Mouse (Mus musculus) effector memory CD4-positive, alpha-beta T cell, adult 7 months (primary cell): Measurements from ENCODE around the gene Tinagl1. TPM values are rescaled to one million over a fixed set of nuclear protein-coding genes. Genes with fewer than 3 reads are reported as not detected.

Experiments used
- polyA plus RNA-seq: library from polyadenylated mRNA; unstranded; fragments of 100-300 nt; shearing (Covaris generic); gene quantifications from one replicate; pipeline ENCODE4 v1.2.1, GENCODE M21; 2017

The Tinagl1 gene
- polyA plus RNA-seq, result not detected

DNA sequence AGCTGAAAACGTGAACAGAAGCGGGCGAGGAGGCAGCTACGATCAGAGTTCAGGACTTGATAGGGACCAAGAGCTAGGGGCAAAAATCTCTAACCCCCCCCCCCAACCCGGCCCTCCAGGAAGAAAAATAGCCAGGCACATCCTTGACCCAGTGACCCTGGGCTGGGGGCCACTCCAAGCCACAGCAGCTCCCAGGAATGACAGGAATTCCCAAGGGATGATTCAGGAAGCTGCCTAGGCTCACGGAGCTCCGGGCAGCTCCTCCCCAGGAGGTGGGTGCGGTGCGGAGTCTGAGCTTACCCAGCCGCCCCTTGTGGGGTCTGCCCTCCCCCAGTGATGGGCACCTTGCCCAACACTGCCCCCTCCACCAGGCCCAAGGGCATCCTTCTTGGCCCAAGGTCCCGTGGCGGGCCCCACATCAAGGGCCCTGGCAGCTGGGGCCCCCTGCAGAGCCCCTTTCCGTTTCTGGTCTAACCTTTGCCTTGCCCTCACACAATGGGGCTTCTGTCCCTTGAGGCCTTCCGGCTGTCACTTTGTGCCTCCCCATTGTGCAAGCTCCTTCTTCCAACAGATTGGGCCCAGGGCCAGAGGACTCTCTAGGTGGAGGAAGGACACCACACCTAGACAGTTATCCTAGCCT lies at the start of gene Tinagl1:
Gene Tinagl1 (minus strand): TSS at position 51 of the 640 bp plus-strand sequence.

DNA sequence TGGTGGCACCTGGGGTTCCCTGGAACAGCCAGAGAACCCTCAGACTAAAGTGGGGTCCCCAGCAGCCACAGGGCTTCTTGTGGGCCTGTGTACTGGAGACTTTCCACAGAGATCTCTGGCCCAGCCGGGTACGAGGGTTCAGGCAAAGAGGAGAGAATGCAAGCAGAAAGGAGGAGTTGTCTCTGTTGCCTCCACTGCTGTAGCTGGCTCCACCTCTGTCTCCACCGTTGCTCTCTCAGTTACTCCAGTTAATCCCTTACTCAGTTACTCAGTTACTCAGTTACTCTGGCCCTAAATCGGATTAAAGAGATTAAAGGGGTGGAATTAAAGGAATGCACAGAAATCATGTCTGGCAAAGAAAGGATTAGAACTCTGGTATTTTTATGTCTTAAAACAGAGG lies 47.3 kb upstream of the Tinagl1 start, which contains the start of gene Gm853:
Gene Gm853 (minus strand): TSS at position 223 of the 400 bp plus-strand sequence.

DNA sequence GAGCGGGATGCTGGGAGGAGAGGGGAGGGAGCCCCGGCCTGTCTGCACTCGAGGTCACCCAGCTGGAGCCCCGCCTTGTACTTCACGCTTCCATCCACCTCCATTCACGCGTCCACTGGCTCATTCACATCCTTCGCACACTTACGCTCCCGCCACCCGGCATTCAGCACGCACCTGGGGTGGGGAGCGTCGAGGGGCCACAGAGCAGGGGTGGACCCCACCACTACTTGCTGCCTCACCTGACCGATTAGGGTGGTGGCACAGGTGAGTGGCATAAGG lies 35.8 kb downstream of the Tinagl1 start, which contains the start of gene Hcrtr1:
Gene Hcrtr1 (minus strand): TSS at position 146 of the 279 bp plus-strand sequence.

Other genes starting within 250 kb of the Tinagl1 start
- gene Spocd1, start 245.9 kb downstream of the Tinagl1 start, polyA plus RNA-seq, result not detected
- gene Adgrb2, start 190.3 kb downstream of the Tinagl1 start, polyA plus RNA-seq, result not detected
- not detected for gene Col16a1, start 127.3 kb downstream of the Tinagl1 start, polyA plus RNA-seq
- gene Pef1, start 72.6 kb downstream of the Tinagl1 start, polyA plus RNA-seq, result 43.4 TPM
- not detected for gene Hcrtr1, start 35.8 kb downstream of the Tinagl1 start, polyA plus RNA-seq
- gene Gm853, start 47.3 kb upstream of the Tinagl1 start, polyA plus RNA-seq, result not detected
- gene Serinc2, start 104.1 kb upstream of the Tinagl1 start, polyA plus RNA-seq, result not detected
- gene Fabp3, start 133.5 kb upstream of the Tinagl1 start, polyA plus RNA-seq, result 0.90 TPM
- not detected for gene Gm10570, start 133.6 kb upstream of the Tinagl1 start, polyA plus RNA-seq
- gene Zcchc17, start 184.8 kb upstream of the Tinagl1 start, polyA plus RNA-seq, result 45.4 TPM
- 81.0 TPM for gene Snrnp40, start 185.0 kb upstream of the Tinagl1 start, polyA plus RNA-seq